Mouse (Mus musculus) lung, postnatal 0 days (tissue): ENCODE measurements around the gene Nipal3. TPM values are rescaled to one million over a fixed set of nuclear protein-coding genes. Genes with fewer than 3 reads are reported as not detected.

Experiments used
- ATAC-seq: fragments of 200-750 bp; cut with Nextera tagmentation; 2 replicates; pipeline ENCODE4 v1.8.0; 2017; ENCODE audit warnings: moderate library complexity
- DNase-seq: peaks from one replicate; pipeline ENCODE4 v3.0.0-alpha.2; 2016; ENCODE audit warnings: low spot score
- H3K27ac ChIP-seq: fragments of 300-500 bp; sonication (generic); 2 replicates; pipeline ENCODE4 v1.5.1; 2014; ENCODE audit warnings: antibody characterized with exemption, mild to moderate bottlenecking, low read length, mixed read lengths
- H3K27me3 ChIP-seq: fragments of 300-500 bp; sonication (generic); replicated peaks from 2 replicates; pipeline ENCODE4 v1.6.1; 2014; ENCODE audit warnings: low read length, mixed read lengths; ENCODE audit not compliant: insufficient read depth
- H3K36me3 ChIP-seq: fragments of 300-500 bp; sonication (generic); 2 replicates; pipeline ENCODE4 v1.6.1; 2014; ENCODE audit warnings: low read length, mixed read lengths; ENCODE audit not compliant: insufficient read depth
- H3K4me1 ChIP-seq: fragments of 300-500 bp; sonication (generic); 2 replicates; pipeline ENCODE4 v1.6.1; 2014; ENCODE audit warnings: antibody characterized with exemption, low read depth, low read length, mixed read lengths; ENCODE audit not compliant: insufficient read depth
- H3K4me2 ChIP-seq: fragments of 300-500 bp; sonication (generic); replicated peaks from 2 replicates; pipeline ENCODE4 v1.6.1; 2014; ENCODE audit warnings: low read depth, mild to moderate bottlenecking, low read length, moderate library complexity, mixed read lengths
- H3K4me3 ChIP-seq: fragments of 300-500 bp; sonication (generic); 2 replicates; pipeline ENCODE4 v1.5.1; 2014; ENCODE audit warnings: low read depth, low read length
- H3K9ac ChIP-seq: fragments of 300-500 bp; sonication (generic); replicated peaks from 2 replicates; pipeline ENCODE4 v1.6.1; 2014; ENCODE audit warnings: low read depth, mild to moderate bottlenecking
- H3K9me3 ChIP-seq: fragments of 300-500 bp; sonication (generic); 2 replicates; pipeline ENCODE4 v1.6.1; 2016; ENCODE audit warnings: low read length, mixed read lengths
- CTCF ChIP-seq: IDR thresholded peaks from 2 replicates; pipeline ENCODE4 v1.5.1; 2016; ENCODE audit warnings: antibody characterized with exemption, mild to moderate bottlenecking
- EP300 ChIP-seq: IDR thresholded peaks from 2 replicates; pipeline ENCODE4 v1.6.1; 2016; ENCODE audit warnings: antibody characterized with exemption, mild to moderate bottlenecking, control low read depth
- WGBS: fragments of 180-500 bp; shearing (Covaris S2); extraction: QIAGEN DNeasy Blood & Tissue Kit; methylation state at CpG from one replicate; pipeline ENCODE4 v1.1.7; 2014; 5-methylcytosine and 5-hydroxymethylcytosine counted together
- polyA plus RNA-seq: library from polyadenylated mRNA; unstranded; fragments of >200 nt; fragmentation: Nextera tagmentation; extraction: Ambion mirVana; gene quantifications from 2 replicates; pipeline ENCODE4 v1.2.1, GENCODE M21; 2015

Gene Nipal3
- polyA plus RNA-seq, 1 experiment from 2014 or later, result 12.0 TPM

- ATAC-seq, result peak; percentile 30
- no peaks in the 10 kb centered on the region for H3K9me3 ChIP-seq
- peak; percentile 92 for TF ChIP-seq CTCF
- no peak for TF ChIP-seq EP300
- DNase-seq, result peak; percentile 83
- H3K36me3 ChIP-seq, result no peaks in the 10 kb centered on the region
- no peak overlapping the region for H3K27ac ChIP-seq
- H3K4me3 ChIP-seq, result no peak overlapping the region
- H3K4me2 ChIP-seq, result no peak overlapping the region
- H3K9ac ChIP-seq, result no peak overlapping the region
- H3K4me1 ChIP-seq, result no peaks in the 10 kb centered on the region
- 14% methylated on average over 13 of the region's 13 CpGs for WGBS
- H3K27me3 ChIP-seq, result no peaks in the 10 kb centered on the region
Measured at GRCm38 (mm10) chr4:135508419-135509039, 13.7 kb upstream of the Nipal3 start.

- TF ChIP-seq EP300 (no peak), CTCF (peak; percentile 72)
- 7% methylated on average over 22 of the region's 22 CpGs for WGBS
- Histone ChIP-seq H3K27ac (no peak overlapping the region), H3K4me3 (no peak overlapping the region), H3K36me3 (no peaks in the 10 kb centered on the region), H3K4me2 (peak overlapping the region; percentile 38), H3K9me3 (no peaks in the 10 kb centered on the region), H3K9ac (0 out of 2 replicates have a peak overlapping the region, but pooled peaks have one; percentile 12), H3K27me3 (no peaks in the 10 kb centered on the region), H3K4me1 (no peaks in the 10 kb centered on the region)
- ATAC-seq, result peak; percentile 37; the same call in 1 of the 2 replicates
- DNase-seq, result peak; percentile 50
Measured at GRCm38 (mm10) chr4:135507547-135508350, 12.9 kb upstream of the Nipal3 start.

GRCm38 (mm10) chr4:135505794-135506193, 11.0 kb upstream of the Nipal3 start:
- H3K4me2 ChIP-seq, result no peak overlapping the region
- WGBS, result 61% methylated on average over 11 of the region's 11 CpGs
- no peaks in the 10 kb centered on the region for H3K9me3 ChIP-seq
- no peaks in the 10 kb centered on the region for H3K27me3 ChIP-seq
- no peak overlapping the region for H3K27ac ChIP-seq
- H3K4me1 ChIP-seq, result no peaks in the 10 kb centered on the region
- H3K9ac ChIP-seq, result no peak overlapping the region
- no peak for ATAC-seq
- H3K36me3 ChIP-seq, result no peaks in the 10 kb centered on the region
- H3K4me3 ChIP-seq, result no peak overlapping the region
- DNase-seq, result no peak
- TF ChIP-seq EP300 (no peak), CTCF (no peak)

GRCm38 (mm10) chr4:135501587-135501986, 6.7 kb upstream of the Nipal3 start:
- 35% methylated on average over 4 of the region's 4 CpGs for WGBS
- no peak for ATAC-seq

GRCm38 (mm10) chr4:135499831-135500230, 5.0 kb upstream of the Nipal3 start:
- Histone ChIP-seq H3K4me1 (no peaks in the 10 kb centered on the region; the same call in 1 of the 2 replicates), H3K27me3 (no peaks in the 10 kb centered on the region), H3K4me2 (no peak overlapping the region), H3K4me3 (no peak overlapping the region), H3K9me3 (no peaks in the 10 kb centered on the region; the same call in 1 of the 2 replicates), H3K27ac (no peak overlapping the region), H3K36me3 (no peaks in the 10 kb centered on the region), H3K9ac (no peak overlapping the region)
- no peak for ATAC-seq
- 83% methylated on average over 3 of the region's 3 CpGs for WGBS
- TF ChIP-seq CTCF (no peak), EP300 (no peak)
- DNase-seq, result no peak

More at GRCm38 (mm10) chr4:135501587-135501986, 6.7 kb upstream of the Nipal3 start:
- Histone ChIP-seq H3K36me3 (no peaks in the 10 kb centered on the region), H3K27me3 (no peaks in the 10 kb centered on the region), H3K4me2 (no peak overlapping the region), H3K27ac (no peak overlapping the region), H3K9ac (no peak overlapping the region), H3K4me3 (no peak overlapping the region), H3K4me1 (no peaks in the 10 kb centered on the region), H3K9me3 (no peaks in the 10 kb centered on the region; the same call in 1 of the 2 replicates)
- DNase-seq, result no peak
- TF ChIP-seq EP300 (no peak), CTCF (no peak)

- no peak for TF ChIP-seq CTCF
- TF ChIP-seq EP300, result peak; percentile 69
- ATAC-seq, result peak; percentile 13; the same call in 1 of the 2 replicates
- peak; percentile 50 for DNase-seq
- WGBS, result 60% methylated on average over 6 of the region's 6 CpGs
- Histone ChIP-seq H3K4me2 (no peak overlapping the region), H3K4me3 (no peak overlapping the region), H3K4me1 (no peaks in the 10 kb centered on the region; the same call in 1 of the 2 replicates), H3K27me3 (no peaks in the 10 kb centered on the region), H3K36me3 (no peaks in the 10 kb centered on the region), H3K27ac (peak overlapping the region; percentile 57), H3K9ac (no peak overlapping the region), H3K9me3 (no peaks in the 10 kb centered on the region; the same call in 1 of the 2 replicates)
Measured at GRCm38 (mm10) chr4:135498136-135498535, 3.3 kb upstream of the Nipal3 start.
